Mouse (Mus musculus): Measurements from ENCODE around the gene M1ap.

The M1ap gene

GRCm38 (mm10) chr6:83011255-83011654, 64.6 kb downstream of the M1ap start:
- no peak for DNase-seq

GRCm38 (mm10) chr6:83011756-83012155, 65.1 kb downstream of the M1ap start:
- DNase-seq = no peak

- no peak for DNase-seq
Observed at GRCm38 (mm10) chr6:83013444-83013843, 66.7 kb downstream of the M1ap start.

GRCm38 (mm10) chr6:83014482-83015466, 68.1 kb downstream of the M1ap start:
- no peak for DNase-seq

- no peak for DNase-seq
Observed at GRCm38 (mm10) chr6:83015749-83016148, 69.0 kb downstream of the M1ap start.

- peak; percentile 40 to 55 for DNase-seq
Observed at GRCm38 (mm10) chr6:83017190-83017589, 70.5 kb downstream of the M1ap start.

- DNase-seq = no peak
Observed at GRCm38 (mm10) chr6:83019044-83019443, 72.3 kb downstream of the M1ap start.

- no peak for DNase-seq
Observed at GRCm38 (mm10) chr6:83020121-83020520, 73.4 kb downstream of the M1ap start.

GRCm38 (mm10) chr6:83020836-83021593, 74.3 kb downstream of the M1ap start:
- DNase-seq = no peak

- DNase-seq = no peak
Observed at GRCm38 (mm10) chr6:83023008-83023407, 76.3 kb downstream of the M1ap start.

GRCm38 (mm10) chr6:83023786-83024185, 77.1 kb downstream of the M1ap start:
- no peak for DNase-seq

GRCm38 (mm10) chr6:83024421-83024820, 77.7 kb downstream of the M1ap start:
- DNase-seq = no peak

GRCm38 (mm10) chr6:83025221-83025620, 78.5 kb downstream of the M1ap start:
- no peak for DNase-seq

GRCm38 (mm10) chr6:83027293-83027692, 80.6 kb downstream of the M1ap start:
- no peak for DNase-seq

- peak in 1 of 2 experiments; percentile 37 for DNase-seq
Observed at GRCm38 (mm10) chr6:83027706-83028105, 81.0 kb downstream of the M1ap start.

- DNase-seq = no peak
Observed at GRCm38 (mm10) chr6:83029777-83030176, 83.1 kb downstream of the M1ap start.

- DNase-seq = no peak
Observed at GRCm38 (mm10) chr6:83031111-83031510, 84.4 kb downstream of the M1ap start.

- no peak for DNase-seq
Observed at GRCm38 (mm10) chr6:83031921-83032590, 85.4 kb downstream of the M1ap start.

- DNase-seq = peak; percentile 50
Observed at GRCm38 (mm10) chr6:83032769-83033191, 86.1 kb downstream of the M1ap start.

- peak; percentile 78 to 79 for DNase-seq
Observed at GRCm38 (mm10) chr6:83033249-83034185, 86.8 kb downstream of the M1ap start, which contains the start of the genes Dok1 and Loxl3. TSS of gene Dok1 (minus strand) at chr6:83033471. TSS of gene Loxl3 (plus strand) at chr6:83034173.

GRCm38 (mm10) chr6:83034463-83035055, 87.9 kb downstream of the M1ap start:
- no peak for DNase-seq
